Mouse (Mus musculus): ENCODE data around the gene Ppp1r11.

Gene Ppp1r11

GRCm38 (mm10) chr17:36915076-36915475 is 36.5 kb downstream of the Ppp1r11 start:
- peak; percentile 29 for DNase-seq (ENCODE audit: low spot score)

- peak; percentile 66 for DNase-seq (ENCODE audit: low spot score)
Measured at GRCm38 (mm10) chr17:36914108-36914507, 37.4 kb downstream of the Ppp1r11 start.

- no peak for DNase-seq (ENCODE audit: low spot score)
Measured at GRCm38 (mm10) chr17:36912031-36912430, 39.5 kb downstream of the Ppp1r11 start.

- DNase-seq (ENCODE audit: low spot score): no peak
Measured at GRCm38 (mm10) chr17:36909802-36910201, 41.7 kb downstream of the Ppp1r11 start.

GRCm38 (mm10) chr17:36908235-36908634 is 43.3 kb downstream of the Ppp1r11 start:
- no peak for DNase-seq (ENCODE audit: low spot score)

GRCm38 (mm10) chr17:36903651-36904050 is 47.9 kb downstream of the Ppp1r11 start:
- DNase-seq (ENCODE audit: low spot score): no peak

GRCm38 (mm10) chr17:36900691-36901090 is 50.9 kb downstream of the Ppp1r11 start:
- DNase-seq (ENCODE audit: low spot score): no peak

GRCm38 (mm10) chr17:36900001-36900400 is 51.5 kb downstream of the Ppp1r11 start:
- DNase-seq (ENCODE audit: low spot score): peak; percentile 22

- DNase-seq (ENCODE audit: low spot score): no peak
Measured at GRCm38 (mm10) chr17:36899376-36899775, 52.2 kb downstream of the Ppp1r11 start.

Measured in layer of hippocampus, adult 9-10 months (tissue).